In genomic region chr2:172827564-172827963, GRCm38 (mm10) we compare ENCODE assay signal across 9 mouse cellular contexts.
A peak's percentile ranks its signal among the peaks of the same experiment; 100 is the strongest.
DNase-seq lines count a peak whose midpoint lies in the region; ATAC-seq and TF ChIP-seq lines count a peak whose summit lies in the region.
"Had no signal": no experiment of that assay in that cellular context is flagged by ENCODE, and none has a peak within 500 bp of the region (broad histone marks: within the 10 kb centered on the region; RNA-seq: fewer than 3 reads in every experiment).

No protein-coding gene starts in this region.

- no peaks in the 10 kb centered on the region for H3K36me3 ChIP-seq in neural tube, embryonic 15.5 days
- H3K36me3 ChIP-seq: midbrain, embryonic 12.5 days had no signal

- no peak overlapping the region for H3K9ac ChIP-seq in neural tube, embryonic 15.5 days (replicated peaks)
- H3K9ac ChIP-seq: midbrain, embryonic 12.5 days had no signal

- TF ChIP-seq CTCF in lung, adult 2 months (IDR thresholded peaks at IDR 0.05; ENCODE audit: insufficient read depth, low read length): peak; percentile 38; the same call in 1 of the 2 replicates

- 61% methylated on average over 7 of the region's 7 CpGs for WGBS in neural tube, embryonic 15.5 days
- 48% methylated on average over 7 of the region's 7 CpGs for WGBS in lung, adult 2 months

- ATAC-seq in neural tube, embryonic 15.5 days (ENCODE audit: low FRiP score): no peak

- peaks cover 19% of the 10 kb centered on the region for H3K4me1 ChIP-seq in neural tube, embryonic 15.5 days
- H3K4me1 ChIP-seq in lung, adult 2 months (ENCODE audit: control insufficient read depth, insufficient read depth, low read length): no peaks in the 10 kb centered on the region

- no peak overlapping the region for H3K4me2 ChIP-seq in neural tube, embryonic 15.5 days
- H3K4me2 ChIP-seq: midbrain, embryonic 12.5 days had no signal

- H3K27ac ChIP-seq in neural tube, embryonic 15.5 days (replicated peaks): no peak overlapping the region
- H3K27ac ChIP-seq: midbrain, embryonic 12.5 days had no signal

- no peak for TF ChIP-seq POLR2A in lung, adult 2 months (IDR thresholded peaks at IDR 0.05; ENCODE audit: borderline replicate concordance, extremely low read depth, low read depth, low read length)

- no peaks in the 10 kb centered on the region for H3K9me3 ChIP-seq in neural tube, embryonic 15.5 days (replicated peaks)
- H3K9me3 ChIP-seq: midbrain, embryonic 12.5 days had no signal

- peak; percentile 12 to 34 for DNase-seq in adrenal gland, adult 18-20 months (ENCODE audit: low spot score in 2 of 2)
- no peak for DNase-seq in adrenal gland, postnatal 4 days (ENCODE audit: low spot score in 2 of 2)
- DNase-seq in neural tube, embryonic 10.5 days (ENCODE audit: extremely low spot score, low spot score): peak; percentile 56
- DNase-seq in embryo, embryonic 11 days: peak; percentile 78
- DNase-seq in lung, adult 2 months: peak; percentile 6
- DNase-seq in thymus, postnatal 4 days: peak; percentile 78
- DNase-seq in heart, adult 9 months (ENCODE audit: low spot score in 2 of 2): no peak

- H3K4me3 ChIP-seq in neural tube, embryonic 15.5 days (replicated peaks): no peak overlapping the region
- no peak overlapping the region for H3K4me3 ChIP-seq in lung, adult 2 months (replicated peaks; ENCODE audit: extremely low read depth, low read depth, low read length)
- H3K4me3 ChIP-seq: midbrain, embryonic 12.5 days had no signal

- peaks cover 27% of the 10 kb centered on the region for H3K27me3 ChIP-seq in neural tube, embryonic 15.5 days (replicated peaks)

Comparison
In these comparisons a context has a peak if more than half of its experiments do, and no peak if none do; other contexts are left out.
1. DNase-seq: peak in adrenal gland, adult 18-20 months (2 of 2), neural tube, embryonic 10.5 days (single experiment), embryo, embryonic 11 days (single experiment), lung, adult 2 months (single experiment) and thymus, postnatal 4 days (single experiment); none in adrenal gland, postnatal 4 days (0 of 2) and heart, adult 9 months (0 of 2).